Mouse (Mus musculus) brain, embryonic 18.5 days (tissue): ENCODE measurements around the gene Kcnh7.
A peak's percentile ranks its signal among the peaks of the same experiment; 100 is the strongest.

Experiments
- DNase-seq: peaks from one replicate; pipeline ENCODE4 v3.0.0-alpha.2; 2012; ENCODE audit warnings: low read depth, low spot score

Gene Kcnh7

GRCm38 (mm10) chr2:63183563-63184545 is at the start of gene Kcnh7:
Kcnh7 (minus strand) TSS chr2:63184287.
- no peak for DNase-seq

GRCm38 (mm10) chr2:63207435-63207834 is 23.3 kb upstream of the Kcnh7 start:
- peak; percentile 14 for DNase-seq

- no peak for DNase-seq
Measured at GRCm38 (mm10) chr2:63186014-63186413, 1.9 kb upstream of the Kcnh7 start.

GRCm38 (mm10) chr2:63184551-63185430 is 704 bp upstream of the Kcnh7 start:
- no peak for DNase-seq

GRCm38 (mm10) chr2:63153701-63154100 is 30.4 kb downstream of the Kcnh7 start:
- DNase-seq: no peak

- no peak for DNase-seq
Measured at GRCm38 (mm10) chr2:63127762-63128516, 56.1 kb downstream of the Kcnh7 start.

GRCm38 (mm10) chr2:63120316-63120715 is 63.8 kb downstream of the Kcnh7 start:
- DNase-seq: no peak

GRCm38 (mm10) chr2:63117209-63118193 is 66.6 kb downstream of the Kcnh7 start:
- peak; percentile 34 for DNase-seq

GRCm38 (mm10) chr2:63105971-63106370 is 78.1 kb downstream of the Kcnh7 start:
- no peak for DNase-seq

GRCm38 (mm10) chr2:63099676-63100075 is 84.4 kb downstream of the Kcnh7 start:
- no peak for DNase-seq

- DNase-seq: no peak
Measured at GRCm38 (mm10) chr2:63091775-63092174, 92.3 kb downstream of the Kcnh7 start.

GRCm38 (mm10) chr2:63090447-63090846 is 93.6 kb downstream of the Kcnh7 start:
- no peak for DNase-seq

- no peak for DNase-seq
Measured at GRCm38 (mm10) chr2:63058386-63058785, 125.7 kb downstream of the Kcnh7 start.

GRCm38 (mm10) chr2:63049884-63050283 is 134.2 kb downstream of the Kcnh7 start:
- DNase-seq: no peak

GRCm38 (mm10) chr2:63039718-63040117 is 144.4 kb downstream of the Kcnh7 start:
- DNase-seq: no peak

GRCm38 (mm10) chr2:63014909-63015308 is 169.2 kb downstream of the Kcnh7 start:
- DNase-seq: no peak

GRCm38 (mm10) chr2:63009141-63009540 is 174.9 kb downstream of the Kcnh7 start:
- DNase-seq: no peak

- DNase-seq: no peak
Measured at GRCm38 (mm10) chr2:63002784-63003183, 181.3 kb downstream of the Kcnh7 start.

- DNase-seq: no peak
Measured at GRCm38 (mm10) chr2:62997692-62998091, 186.4 kb downstream of the Kcnh7 start.

GRCm38 (mm10) chr2:62988616-62989015 is 195.5 kb downstream of the Kcnh7 start:
- DNase-seq: no peak
